Mouse (Mus musculus) liver, postnatal 0 days (tissue): Measurements from ENCODE around the gene Gfod1.

Experiments used
- CTCF ChIP-seq: sonication (generic); IDR thresholded peaks from 2 replicates; pipeline ENCODE4 v1.5.1; 2016; ENCODE audit warnings: antibody characterized with exemption, low read depth
- EP300 ChIP-seq: IDR thresholded peaks from 2 replicates; pipeline ENCODE4 v1.6.1; 2016; ENCODE audit warnings: antibody characterized with exemption, low read depth, mild to moderate bottlenecking

GRCm38 (mm10) chr13:43217686-43218085, 86.3 kb downstream of the Gfod1 start:
- TF ChIP-seq CTCF = no peak
- TF ChIP-seq EP300 = no peak
